Mouse (Mus musculus): Measurements from ENCODE around the gene Luc7l3. TPM values are rescaled to one million over a fixed set of nuclear protein-coding genes. Genes with fewer than 3 reads are reported as not detected.

The Luc7l3 gene
- polyA plus RNA-seq, 1 experiment from 2014 or later = 99.2 TPM

GRCm38 (mm10) chr11:94344470-94344869 is 22.7 kb upstream of the Luc7l3 start:
- Histone ChIP-seq H3K36me3 (ENCODE audit: inconsistent target) (peaks cover 48% of the 10 kb centered on the region), H3K4me3 (ENCODE audit: inconsistent target) (no peak overlapping the region), H3K79me2 (ENCODE audit: inconsistent target) (no peaks in the 10 kb centered on the region), H3K27ac (no peak overlapping the region)
- WGBS (ENCODE audit: missing documents) = 70% methylated on average over 1 of the region's 1 CpGs

DNA sequence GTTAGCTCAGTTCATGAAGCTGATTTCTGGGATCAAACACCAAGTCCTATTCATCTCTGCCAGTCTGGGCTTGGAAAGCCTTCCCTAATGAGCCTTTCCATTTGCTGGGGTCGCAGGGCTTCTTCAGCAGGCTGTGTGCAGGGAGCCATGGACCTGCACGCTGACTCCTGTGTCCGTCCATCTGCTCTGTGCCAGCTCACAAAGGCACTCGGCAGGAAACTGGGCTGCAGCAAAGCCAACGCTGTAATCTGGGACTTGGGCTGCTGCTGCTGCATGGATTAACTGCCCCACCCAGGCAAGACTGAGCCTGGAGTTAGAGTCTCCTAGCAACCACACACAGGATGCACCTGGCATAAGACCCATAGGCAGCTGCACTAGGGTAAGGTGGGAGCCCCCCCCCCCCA is 22.2 kb upstream of the Luc7l3 start:
- no peak overlapping the region for H3K4me3 ChIP-seq (ENCODE audit: inconsistent target)
- H3K36me3 ChIP-seq (ENCODE audit: inconsistent target) = peaks cover 48% of the 10 kb centered on the region
- H3K27ac ChIP-seq = no peak overlapping the region
- H3K79me2 ChIP-seq (ENCODE audit: inconsistent target) = no peaks in the 10 kb centered on the region
- WGBS (ENCODE audit: missing documents) = 78% methylated on average over 5 of the region's 5 CpGs

DNA sequence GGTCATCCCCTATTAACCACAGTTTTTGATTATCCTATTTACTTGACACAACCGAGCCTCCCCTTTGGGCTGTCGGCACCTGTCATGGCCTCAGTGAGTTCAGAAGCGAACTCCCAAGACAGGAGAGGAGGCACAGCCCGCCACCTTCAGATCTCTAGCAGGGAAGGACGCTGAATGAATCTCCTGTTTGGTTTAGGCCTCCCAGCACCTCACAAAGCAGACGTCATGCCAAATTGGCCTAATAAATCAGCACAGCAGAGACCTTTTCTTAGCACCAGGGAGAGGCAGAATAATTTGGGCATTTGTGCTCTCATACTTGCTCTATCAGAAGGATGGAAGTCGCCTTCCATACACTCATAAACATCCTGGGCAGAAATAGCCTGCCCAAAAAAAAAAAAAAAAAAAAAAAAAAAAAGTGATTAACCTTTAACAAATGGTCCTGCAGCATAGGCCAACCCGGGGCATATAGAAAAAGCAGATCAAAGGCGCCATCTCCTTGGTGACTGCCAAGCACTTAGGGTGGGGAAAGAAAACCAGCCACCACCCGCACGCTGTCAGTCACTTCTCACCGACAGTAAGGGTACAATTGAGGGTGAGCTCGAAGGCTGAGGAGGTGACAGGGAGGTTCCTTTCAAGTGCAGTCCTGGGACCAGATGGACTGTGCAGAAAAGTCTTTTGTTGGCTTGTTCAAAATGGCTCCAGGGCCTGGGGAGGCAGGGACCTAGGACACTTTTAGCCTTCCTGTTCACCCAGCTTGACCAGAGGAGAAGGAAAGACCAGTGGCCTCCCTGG is 20.5 kb upstream of the Luc7l3 start:
- no peak overlapping the region for H3K27ac ChIP-seq
- WGBS (ENCODE audit: missing documents) = 86% methylated on average over 12 of the region's 13 CpGs

DNA sequence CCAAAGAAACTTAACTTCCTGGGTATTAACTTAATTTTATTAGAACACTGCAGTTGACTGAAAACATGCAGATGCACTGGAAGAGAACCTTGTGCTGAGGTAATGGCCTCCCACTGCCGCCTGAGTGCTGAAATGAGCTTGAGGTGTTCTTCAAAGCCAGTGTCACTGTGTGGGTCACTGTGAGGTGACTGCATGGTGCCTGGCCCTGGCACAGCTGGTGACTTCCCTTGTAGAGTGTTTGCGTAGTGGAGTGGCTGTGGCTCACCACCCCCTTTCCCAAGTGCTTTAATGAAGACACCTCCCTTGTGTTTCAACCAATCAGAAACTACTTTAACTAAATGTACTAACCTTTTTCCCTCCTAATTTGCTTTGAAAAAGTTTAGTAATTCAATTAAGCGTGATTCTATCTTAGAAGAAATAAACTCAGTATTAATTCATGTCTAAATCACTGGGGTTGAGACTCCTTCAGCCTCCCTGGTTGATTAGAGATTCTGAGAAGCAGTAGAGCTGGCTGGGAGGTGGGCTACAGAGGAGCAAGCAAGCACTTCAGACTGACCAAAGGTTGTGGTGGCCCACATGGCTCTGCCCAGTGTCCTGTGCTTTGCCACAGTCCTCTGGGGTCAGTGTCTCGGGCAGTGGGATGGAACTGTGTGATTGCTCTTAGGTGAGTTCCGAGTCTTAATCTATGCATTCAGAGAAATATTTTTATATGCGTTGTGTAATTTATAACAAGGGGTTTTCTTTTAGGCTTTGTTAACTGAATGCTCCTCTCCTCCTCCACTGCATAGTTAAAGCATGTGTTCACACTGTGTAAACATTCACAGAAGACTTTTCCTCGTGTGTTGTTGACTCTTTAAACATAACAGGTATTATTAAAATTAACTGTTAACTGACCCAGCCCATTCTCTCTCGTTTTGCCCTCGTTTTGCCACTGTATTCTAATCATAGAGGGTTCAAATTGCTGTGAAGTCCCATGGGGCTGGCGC is 19.5 kb upstream of the Luc7l3 start:
- H3K27ac ChIP-seq = no peak overlapping the region
- 94% methylated on average over 10 of the region's 10 CpGs for WGBS (ENCODE audit: missing documents)
- H3K36me3 ChIP-seq (ENCODE audit: inconsistent target) = peaks cover 66% of the 10 kb centered on the region
- no peak overlapping the region for H3K4me3 ChIP-seq (ENCODE audit: inconsistent target)
- no peaks in the 10 kb centered on the region for H3K79me2 ChIP-seq (ENCODE audit: inconsistent target)

More for the DNA sequence above, 20.5 kb upstream of the Luc7l3 start:
- Histone ChIP-seq H3K4me3 (ENCODE audit: inconsistent target) (no peak overlapping the region), H3K79me2 (ENCODE audit: inconsistent target) (no peaks in the 10 kb centered on the region), H3K36me3 (ENCODE audit: inconsistent target) (peaks cover 61% of the 10 kb centered on the region)

DNA sequence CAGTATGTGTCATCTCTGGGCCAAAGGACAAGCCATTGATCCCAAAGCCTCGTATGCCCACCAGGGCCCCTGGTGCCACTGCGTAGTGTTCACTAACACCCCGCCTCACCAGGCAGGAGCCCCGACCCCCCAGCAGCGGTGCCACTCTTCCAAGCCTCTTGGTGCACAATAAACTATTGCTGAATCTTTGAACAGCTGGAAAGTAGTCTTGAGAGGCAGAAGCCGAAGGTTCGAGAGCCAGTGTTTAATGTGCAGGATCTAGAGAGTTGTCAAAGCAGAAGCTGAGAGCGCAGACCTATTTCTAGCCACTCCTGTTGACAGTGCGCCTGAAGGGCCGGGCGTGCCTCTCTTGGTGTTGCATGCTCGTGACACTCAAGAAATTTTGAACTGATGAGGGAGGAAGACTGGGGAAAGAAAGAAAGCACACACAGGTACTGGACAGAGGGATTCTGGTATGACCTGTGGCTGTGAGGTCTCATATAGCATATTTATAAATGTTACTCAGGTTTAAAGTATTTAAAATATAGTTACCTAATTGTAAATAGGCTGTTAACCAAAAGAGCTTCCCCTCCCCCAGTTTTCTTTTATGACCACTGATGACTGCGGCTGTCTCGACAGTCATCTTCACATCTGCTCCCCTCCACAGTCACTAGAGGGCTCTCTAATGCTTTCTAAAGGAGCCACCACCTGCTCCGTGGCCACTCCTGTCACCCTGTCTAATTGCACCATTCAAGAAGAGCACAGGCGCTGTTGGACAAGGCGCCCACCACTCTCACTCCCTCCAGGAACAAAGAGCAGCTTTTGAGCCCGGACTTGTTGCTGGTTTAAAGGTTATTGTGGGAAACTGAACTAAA is 18.2 kb upstream of the Luc7l3 start:
- no peak overlapping the region for H3K4me3 ChIP-seq (ENCODE audit: inconsistent target)
- H3K79me2 ChIP-seq (ENCODE audit: inconsistent target) = no peaks in the 10 kb centered on the region
- no peak overlapping the region for H3K27ac ChIP-seq
- H3K36me3 ChIP-seq (ENCODE audit: inconsistent target) = peaks cover 69% of the 10 kb centered on the region
- 70% methylated on average over 18 of the region's 18 CpGs for WGBS (ENCODE audit: missing documents)

DNA sequence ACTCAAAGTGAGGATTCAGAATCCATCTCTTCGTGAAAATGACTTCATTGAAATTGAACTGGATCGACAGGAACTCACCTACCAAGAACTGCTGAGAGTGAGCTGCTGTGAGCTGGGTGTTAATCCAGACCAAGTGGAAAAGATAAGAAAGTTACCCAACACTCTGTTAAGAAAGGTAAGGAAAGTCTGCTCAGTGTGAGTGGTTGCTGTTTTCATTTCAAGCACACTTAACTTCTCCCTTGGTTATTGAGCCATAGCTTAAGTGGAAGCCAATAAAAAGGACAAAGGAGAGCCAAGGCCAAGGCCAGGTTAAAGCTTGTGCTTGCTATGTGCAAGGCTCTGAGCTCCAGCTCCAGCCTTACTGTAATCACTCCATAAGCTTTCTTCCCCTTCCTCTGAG is 16.6 kb upstream of the Luc7l3 start:
- Histone ChIP-seq H3K79me2 (ENCODE audit: inconsistent target) (peaks cover 5% of the 10 kb centered on the region; the same call in 1 of the 2 replicates), H3K4me3 (ENCODE audit: inconsistent target) (no peak overlapping the region), H3K27ac (no peak overlapping the region), H3K36me3 (ENCODE audit: inconsistent target) (peaks cover 71% of the 10 kb centered on the region)
- 100% methylated on average over 2 of the region's 2 CpGs for WGBS (ENCODE audit: missing documents)

- Histone ChIP-seq H3K36me3 (ENCODE audit: inconsistent target) (peaks cover 57% of the 10 kb centered on the region), H3K79me2 (ENCODE audit: inconsistent target) (peaks cover 23% of the 10 kb centered on the region), H3K27ac (no peak overlapping the region), H3K4me3 (ENCODE audit: inconsistent target) (no peak overlapping the region)
Measured at GRCm38 (mm10) chr11:94336551-94336950, 14.8 kb upstream of the Luc7l3 start.

DNA sequence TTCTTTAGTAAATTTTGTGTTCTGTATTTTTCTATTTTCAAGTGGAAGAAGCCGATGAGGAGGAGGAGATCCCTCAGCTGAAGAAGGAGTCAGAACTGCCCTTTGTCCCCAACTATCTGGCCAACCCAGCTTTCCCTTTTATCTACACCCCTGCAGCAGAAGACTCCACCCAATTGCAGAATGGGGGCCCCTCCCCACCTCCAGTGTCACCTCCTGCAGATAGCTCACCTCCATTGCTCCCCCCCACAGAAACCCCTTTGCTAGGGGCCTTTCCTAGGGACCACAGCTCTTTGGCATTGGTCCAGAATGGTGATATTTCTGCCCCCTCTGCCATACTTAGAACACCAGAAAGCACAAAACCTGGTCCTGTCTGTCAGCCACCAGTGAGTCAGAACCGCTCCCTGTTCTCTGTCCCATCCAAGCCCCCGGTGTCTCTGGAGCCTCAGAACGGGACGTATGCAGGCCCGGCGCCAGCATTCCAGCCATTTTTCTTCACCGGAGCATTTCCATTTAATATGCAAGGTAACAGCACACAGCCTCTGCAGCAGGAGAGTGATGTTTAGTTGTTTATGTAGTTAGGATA is 12.7 kb upstream of the Luc7l3 start:
- WGBS (ENCODE audit: missing documents) = 96% methylated on average over 8 of the region's 8 CpGs
- H3K27ac ChIP-seq = no peak overlapping the region
- H3K79me2 ChIP-seq (ENCODE audit: inconsistent target) = peaks cover 44% of the 10 kb centered on the region
- H3K4me3 ChIP-seq (ENCODE audit: inconsistent target) = no peak overlapping the region
- peaks cover 44% of the 10 kb centered on the region for H3K36me3 ChIP-seq (ENCODE audit: inconsistent target)

DNA sequence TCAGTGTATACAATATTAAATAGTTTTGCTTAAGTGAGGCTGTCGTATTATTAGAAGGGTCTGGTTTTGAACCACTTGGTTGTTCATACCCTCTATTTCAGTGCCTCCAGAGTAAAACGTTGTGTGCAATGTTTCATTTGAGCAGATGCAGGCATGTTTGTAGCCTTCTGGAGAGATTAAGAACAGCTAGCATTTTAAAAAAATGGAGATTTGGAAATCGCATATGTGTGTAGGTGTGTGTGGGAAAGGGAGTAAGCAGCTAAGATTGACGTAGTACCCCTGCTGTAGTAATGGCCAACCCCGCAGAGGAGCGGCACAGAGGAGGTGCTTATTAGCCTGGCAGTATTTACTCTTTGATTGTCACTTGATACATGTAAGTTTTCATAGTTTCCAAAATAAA is 10.9 kb upstream of the Luc7l3 start:
- peaks cover 26% of the 10 kb centered on the region for H3K36me3 ChIP-seq (ENCODE audit: inconsistent target)
- no peak overlapping the region for H3K27ac ChIP-seq

GRCm38 (mm10) chr11:94330211-94330610 is 8.4 kb upstream of the Luc7l3 start:
- Histone ChIP-seq H3K79me2 (ENCODE audit: inconsistent target) (peaks cover 54% of the 10 kb centered on the region), H3K4me3 (ENCODE audit: inconsistent target) (no peak overlapping the region), H3K36me3 (ENCODE audit: inconsistent target) (peaks cover 10% of the 10 kb centered on the region; the same call in 1 of the 2 replicates), H3K27ac (no peak overlapping the region)
- WGBS (ENCODE audit: missing documents) = 98% methylated on average over 3 of the region's 3 CpGs

More for the DNA sequence above, 10.9 kb upstream of the Luc7l3 start:
- H3K79me2 ChIP-seq (ENCODE audit: inconsistent target) = peaks cover 54% of the 10 kb centered on the region
- 98% methylated on average over 6 of the region's 6 CpGs for WGBS (ENCODE audit: missing documents)
- H3K4me3 ChIP-seq (ENCODE audit: inconsistent target) = no peak overlapping the region

DNA sequence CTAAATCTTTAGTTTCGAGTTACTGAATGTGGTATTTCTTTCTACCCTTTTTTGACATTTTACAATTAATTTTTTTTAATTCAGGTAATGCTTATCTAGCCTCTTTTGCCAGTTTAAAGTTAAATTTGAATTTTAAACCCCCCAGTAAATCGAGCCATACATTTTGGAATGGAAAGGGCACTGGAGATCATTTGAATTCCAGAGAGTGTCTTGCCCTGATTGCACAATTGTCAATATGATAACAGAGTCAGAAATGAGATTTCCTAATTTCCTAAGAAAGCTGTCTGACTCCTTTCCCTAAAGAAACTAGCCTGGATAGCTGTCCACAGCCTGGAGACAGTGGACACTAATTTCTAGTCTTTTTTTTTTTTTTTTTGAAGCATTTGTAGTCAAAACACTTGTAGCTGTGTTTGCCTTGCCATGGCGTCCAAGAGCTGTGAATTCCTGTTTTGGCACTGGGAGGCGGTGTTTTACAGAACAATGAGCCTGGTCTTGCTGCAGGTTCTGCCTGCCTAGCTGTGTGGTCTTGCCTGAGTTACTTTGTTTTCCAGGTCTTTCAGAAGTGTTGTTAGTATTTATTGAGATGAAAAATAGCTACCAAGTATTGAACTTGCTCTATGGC is 7.6 kb upstream of the Luc7l3 start:
- peaks cover 2% of the 10 kb centered on the region; the same call in 1 of the 2 replicates for H3K36me3 ChIP-seq (ENCODE audit: inconsistent target)
- H3K4me3 ChIP-seq (ENCODE audit: inconsistent target) = no peak overlapping the region
- 77% methylated on average over 4 of the region's 4 CpGs for WGBS (ENCODE audit: missing documents)
- H3K27ac ChIP-seq = no peak overlapping the region
- peaks cover 54% of the 10 kb centered on the region for H3K79me2 ChIP-seq (ENCODE audit: inconsistent target)

DNA sequence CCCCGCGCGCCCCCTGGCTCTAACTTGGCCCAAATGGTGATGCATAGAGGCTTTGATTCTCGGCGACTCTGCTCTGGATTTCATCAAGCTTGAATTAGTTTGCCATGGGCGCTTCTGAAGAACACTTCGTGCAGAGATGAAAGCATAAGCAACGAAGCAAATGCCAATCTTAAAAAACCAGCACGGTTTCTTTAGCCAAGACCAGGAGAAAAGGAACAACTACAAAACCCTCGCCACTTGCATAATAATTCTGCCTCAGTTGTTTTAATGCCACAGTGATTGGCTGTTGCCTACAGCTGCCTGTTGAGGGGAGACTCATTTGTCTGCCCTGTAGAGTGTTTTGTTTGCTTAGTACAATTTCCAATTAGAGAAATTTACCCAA is 6.8 kb upstream of the Luc7l3 start:
- Histone ChIP-seq H3K79me2 (ENCODE audit: inconsistent target) (peaks cover 51% of the 10 kb centered on the region), H3K36me3 (ENCODE audit: inconsistent target) (no peaks in the 10 kb centered on the region), H3K27ac (peak overlapping the region; percentile 33), H3K4me3 (ENCODE audit: inconsistent target) (peak overlapping the region; percentile 35)
- 0% methylated on average over 10 of the region's 10 CpGs for WGBS (ENCODE audit: missing documents)

DNA sequence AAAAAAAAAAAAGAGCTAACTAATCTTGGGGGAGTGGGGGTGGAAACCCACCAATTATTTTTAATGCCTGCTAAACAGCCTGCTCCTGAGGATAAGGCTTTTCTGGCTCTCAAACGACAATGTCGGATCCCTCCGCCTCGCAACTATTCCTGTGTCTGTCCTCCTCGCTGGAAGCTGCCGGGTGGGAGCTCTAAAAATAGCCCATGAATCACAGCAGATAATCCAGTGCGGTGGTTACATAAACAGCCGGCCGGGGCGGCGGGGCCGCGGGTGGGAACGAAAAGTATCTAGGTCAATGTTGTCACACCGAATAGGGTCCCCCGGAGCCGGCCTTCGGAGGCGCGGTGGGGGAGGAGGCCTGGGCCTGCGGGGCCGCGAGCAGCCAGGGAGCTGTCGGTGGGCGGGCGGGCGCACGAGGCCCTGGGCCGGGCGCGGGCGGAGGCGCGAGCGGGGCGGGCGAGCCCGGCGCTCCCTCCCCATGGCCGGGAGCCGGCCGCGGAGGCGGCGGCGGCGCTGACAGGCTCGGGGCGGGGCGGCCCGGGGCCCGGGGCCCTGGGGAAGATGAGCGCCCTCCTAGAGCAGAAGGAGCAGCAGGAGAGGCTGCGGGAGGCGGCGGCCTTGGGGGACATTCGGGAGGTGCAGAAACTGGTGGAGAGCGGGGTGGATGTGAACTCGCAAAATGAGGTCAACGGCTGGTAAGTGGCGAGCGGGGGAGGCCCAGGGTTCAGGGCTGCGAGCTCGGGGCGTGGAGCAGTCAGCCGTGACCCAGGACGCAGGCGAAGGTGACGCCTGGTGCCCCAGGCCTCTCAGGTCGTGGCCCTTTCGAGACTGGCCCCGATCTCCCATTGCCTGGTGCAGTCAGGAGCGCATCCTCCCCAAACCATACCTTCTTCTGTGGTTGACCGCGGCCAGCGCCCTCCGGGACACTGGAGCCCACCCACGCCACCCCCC is 6.2 kb upstream of the Luc7l3 start, which contains the start of gene Ankrd40:
TSS of gene Ankrd40 (plus strand) at position 309 of the 951 bp plus-strand sequence.
- peak within 1 kb of the TSS; percentile 46 for H3K4me3 ChIP-seq (ENCODE audit: inconsistent target)
- H3K36me3 ChIP-seq (ENCODE audit: inconsistent target) = no peaks in the 10 kb centered on the region
- H3K27ac ChIP-seq = peak within 1 kb of the TSS; percentile 88
- H3K79me2 ChIP-seq (ENCODE audit: inconsistent target) = peaks cover 45% of the 10 kb centered on the region
- WGBS (ENCODE audit: missing documents) = under 1% methylated on average over 62 of the region's 78 CpGs

Data from macrophage (primary cell).